8 mouse cellular contexts compared by ENCODE assay signal in genomic region chr5:48430459-48430858, GRCm38 (mm10).
DNase-seq lines count a peak whose midpoint lies in the region; ATAC-seq lines count a peak whose summit lies in the region.

No protein-coding gene starts in this region.

- H3K4me3 ChIP-seq in limb, embryonic 11.5 days (ENCODE audit: low read depth, low read length), result no peak overlapping the region
- H3K4me3 ChIP-seq in limb, embryonic 10.5 days, result no peak overlapping the region
- H3K4me3 ChIP-seq in kidney, embryonic 14.5 days (ENCODE audit: low read length), result no peak overlapping the region
- no peak overlapping the region for H3K4me3 ChIP-seq in midbrain, embryonic 11.5 days (ENCODE audit: low read depth, low read length)

- no peak for ATAC-seq in limb, embryonic 11.5 days (ENCODE audit: insufficient number of reproducible peaks, low FRiP score, low TSS enrichment, low read depth)
- ATAC-seq in kidney, embryonic 14.5 days (ENCODE audit: low FRiP score, low TSS enrichment), result peak; percentile 75; the same call in 1 of the 2 replicates
- ATAC-seq in midbrain, embryonic 11.5 days (ENCODE audit: low FRiP score), result peak; percentile 57; the same call in 1 of the 2 replicates

- no peak overlapping the region for H3K4me2 ChIP-seq in limb, embryonic 11.5 days (ENCODE audit: low read depth, severe bottlenecking)
- no peak overlapping the region for H3K4me2 ChIP-seq in kidney, embryonic 14.5 days (replicated peaks; ENCODE audit: low read depth, low read length)
- H3K4me2 ChIP-seq in midbrain, embryonic 11.5 days, result no peak overlapping the region

- H3K27ac ChIP-seq in limb, embryonic 11.5 days (replicated peaks; ENCODE audit: low read depth, low read length), result no peak overlapping the region
- no peak overlapping the region for H3K27ac ChIP-seq in limb, embryonic 10.5 days
- H3K27ac ChIP-seq in kidney, embryonic 14.5 days (ENCODE audit: low read depth, low read length), result no peak overlapping the region
- H3K27ac ChIP-seq in midbrain, embryonic 11.5 days (ENCODE audit: low read depth, low read length), result no peak overlapping the region

- no peak overlapping the region for H3K9ac ChIP-seq in limb, embryonic 11.5 days (ENCODE audit: low read length)
- H3K9ac ChIP-seq in kidney, embryonic 14.5 days (ENCODE audit: low read depth, low read length), result no peak overlapping the region
- H3K9ac ChIP-seq in midbrain, embryonic 11.5 days (ENCODE audit: low read length), result no peak overlapping the region

- no peaks in the 10 kb centered on the region for H3K27me3 ChIP-seq in limb, embryonic 11.5 days (ENCODE audit: control insufficient read depth, insufficient read depth, low read length)
- H3K27me3 ChIP-seq in limb, embryonic 10.5 days (ENCODE audit: low read depth, poor library complexity, severe bottlenecking), result no peaks in the 10 kb centered on the region
- no peaks in the 10 kb centered on the region for H3K27me3 ChIP-seq in kidney, embryonic 14.5 days (ENCODE audit: control insufficient read depth, insufficient read depth, low read length)
- H3K27me3 ChIP-seq in midbrain, embryonic 11.5 days (ENCODE audit: control insufficient read depth, insufficient read depth, low read length), result no peaks in the 10 kb centered on the region

- H3K36me3 ChIP-seq in limb, embryonic 11.5 days (ENCODE audit: control insufficient read depth, insufficient read depth, low read length), result no peaks in the 10 kb centered on the region
- no peaks in the 10 kb centered on the region for H3K36me3 ChIP-seq in limb, embryonic 10.5 days
- no peaks in the 10 kb centered on the region for H3K36me3 ChIP-seq in kidney, embryonic 14.5 days (ENCODE audit: control insufficient read depth, insufficient read depth, low read length)
- H3K36me3 ChIP-seq in midbrain, embryonic 11.5 days (ENCODE audit: control insufficient read depth, insufficient read depth, low read length), result no peaks in the 10 kb centered on the region

- peak; percentile 68 for DNase-seq in limb, embryonic 11.5 days (ENCODE audit: low spot score)
- DNase-seq in limb, embryonic 10.5 days (ENCODE audit: low spot score), result no peak
- peak; percentile 47 for DNase-seq in adipocyte (ENCODE audit: low spot score)
- peak; percentile 73 for DNase-seq in embryo, embryonic 11 days
- DNase-seq in midbrain, embryonic 11.5 days (ENCODE audit: low spot score, missing footprints), result peak; percentile 91
- no peak for DNase-seq in natural killer cell, adult 2 months (ENCODE audit: low spot score in 2 of 2)
- DNase-seq in thymus, postnatal 36 days, result no peak

- H3K9me3 ChIP-seq in limb, embryonic 11.5 days (ENCODE audit: control insufficient read depth, low read length), result no peaks in the 10 kb centered on the region
- H3K9me3 ChIP-seq in limb, embryonic 10.5 days (replicated peaks), result no peaks in the 10 kb centered on the region
- no peaks in the 10 kb centered on the region for H3K9me3 ChIP-seq in kidney, embryonic 14.5 days (ENCODE audit: control insufficient read depth, low read length)
- H3K9me3 ChIP-seq in midbrain, embryonic 11.5 days (ENCODE audit: control insufficient read depth, low read length), result no peaks in the 10 kb centered on the region

- no peaks in the 10 kb centered on the region for H3K4me1 ChIP-seq in limb, embryonic 11.5 days (ENCODE audit: control insufficient read depth, insufficient read depth, low read length)
- no peaks in the 10 kb centered on the region for H3K4me1 ChIP-seq in limb, embryonic 10.5 days
- no peaks in the 10 kb centered on the region for H3K4me1 ChIP-seq in kidney, embryonic 14.5 days (ENCODE audit: control insufficient read depth, insufficient read depth, low read length)
- H3K4me1 ChIP-seq in midbrain, embryonic 11.5 days (ENCODE audit: control insufficient read depth, insufficient read depth, low read length), result no peaks in the 10 kb centered on the region

Comparison
In these comparisons a context has a peak if more than half of its experiments do, and no peak if none do; other contexts are left out.
1. DNase-seq: peak in limb, embryonic 11.5 days (single experiment), adipocyte (single experiment), embryo, embryonic 11 days (single experiment) and midbrain, embryonic 11.5 days (single experiment); none in limb, embryonic 10.5 days (single experiment), natural killer cell, adult 2 months (0 of 2) and thymus, postnatal 36 days (0 of 2).